Mouse (Mus musculus) liver, postnatal 0 days (tissue): ENCODE results near the gene Arhgef2.
"Not testable (repeated sequence)": the region's sequence is repeated elsewhere in the genome, so short reads cannot be mapped to it uniquely, and the experiment has no call there.

Experiments
- CTCF ChIP-seq: sonication (generic); IDR thresholded peaks from 2 replicates; pipeline ENCODE4 v1.5.1; 2016; ENCODE audit warnings: antibody characterized with exemption, low read depth
- EP300 ChIP-seq: IDR thresholded peaks from 2 replicates; pipeline ENCODE4 v1.6.1; 2016; ENCODE audit warnings: antibody characterized with exemption, low read depth, mild to moderate bottlenecking

- TF ChIP-seq CTCF, EP300: not testable (repeated sequence)
Observed at GRCm38 (mm10) chr3:88577846-88578245, 27.9 kb upstream of the Arhgef2 start.
